Mouse (Mus musculus) lung, adult 2 months (tissue): ENCODE results near the gene Hspb7.

Experiments used
- CTCF ChIP-seq: fragments of 200-500 bp; IDR thresholded peaks from 2 replicates; pipeline ENCODE4 v1.5.1; 2011; ENCODE audit warnings: mild to moderate bottlenecking, low read length, control low read depth; ENCODE audit not compliant: insufficient read depth
- POLR2A ChIP-seq: fragments of 200-500 bp; IDR thresholded peaks from 2 replicates; pipeline ENCODE4 v1.6.1; 2011; ENCODE audit warnings: low read depth, mild to moderate bottlenecking, control low read depth, low read length, borderline replicate concordance; ENCODE audit errors: extremely low read depth

GRCm38 (mm10) chr4:141451251-141451650 lies 30.7 kb downstream of the Hspb7 start:
- TF ChIP-seq CTCF = no peak
- TF ChIP-seq POLR2A = no peak
